Mouse (Mus musculus): Measurements from ENCODE around the gene Bfsp1. TPM values are rescaled to one million over a fixed set of nuclear protein-coding genes. Genes with fewer than 3 reads are reported as not detected.
A peak's percentile ranks its signal among the peaks of the same experiment; 100 is the strongest.

Gene Bfsp1
- polyA plus RNA-seq, 1 experiment from 2014 or later, result 1.6 TPM

- Histone ChIP-seq H3K4me1 (replicated peaks; ENCODE audit: control insufficient read depth, insufficient read depth, low read length) (peaks cover 16% of the 10 kb centered on the region), H3K4me2 (ENCODE audit: low read depth, low read length) (no peak overlapping the region), H3K27ac (ENCODE audit: low read length) (no peak overlapping the region), H3K9me3 (ENCODE audit: control insufficient read depth, low read length) (no peaks in the 10 kb centered on the region), H3K27me3 (ENCODE audit: control insufficient read depth, insufficient read depth, low read depth, low read length) (no peaks in the 10 kb centered on the region), H3K36me3 (ENCODE audit: control insufficient read depth, insufficient read depth, low read length) (no peaks in the 10 kb centered on the region), H3K9ac (ENCODE audit: low read length) (no peak overlapping the region), H3K4me3 (ENCODE audit: low read length) (no peak overlapping the region)
- WGBS, result 79% methylated on average over 7 of the region's 7 CpGs
- no peak for ATAC-seq (ENCODE audit: low read depth)
These were observed 21.4 kb downstream of the Bfsp1 start for GRCm38 (mm10) chr2:143841536-143841935.

GRCm38 (mm10) chr2:143840895-143841294 lies 22.1 kb downstream of the Bfsp1 start:
- no peak overlapping the region for H3K9ac ChIP-seq (ENCODE audit: low read length)
- 86% methylated on average over 6 of the region's 6 CpGs for WGBS
- no peaks in the 10 kb centered on the region for H3K27me3 ChIP-seq (ENCODE audit: control insufficient read depth, insufficient read depth, low read depth, low read length)
- no peak overlapping the region for H3K27ac ChIP-seq (ENCODE audit: low read length)
- H3K4me3 ChIP-seq (ENCODE audit: low read length), result no peak overlapping the region
- peaks cover 11% of the 10 kb centered on the region for H3K4me1 ChIP-seq (replicated peaks; ENCODE audit: control insufficient read depth, insufficient read depth, low read length)
- no peaks in the 10 kb centered on the region for H3K36me3 ChIP-seq (ENCODE audit: control insufficient read depth, insufficient read depth, low read length)
- H3K4me2 ChIP-seq (ENCODE audit: low read depth, low read length), result no peak overlapping the region
- no peak for ATAC-seq (ENCODE audit: low read depth)
- H3K9me3 ChIP-seq (ENCODE audit: control insufficient read depth, low read length), result no peaks in the 10 kb centered on the region

GRCm38 (mm10) chr2:143839458-143839857 lies 23.5 kb downstream of the Bfsp1 start:
- Histone ChIP-seq H3K4me3 (ENCODE audit: low read length) (no peak overlapping the region), H3K4me2 (ENCODE audit: low read depth, low read length) (no peak overlapping the region), H3K9me3 (ENCODE audit: control insufficient read depth, low read length) (no peaks in the 10 kb centered on the region), H3K4me1 (replicated peaks; ENCODE audit: control insufficient read depth, insufficient read depth, low read length) (peaks cover 9% of the 10 kb centered on the region), H3K27me3 (ENCODE audit: control insufficient read depth, insufficient read depth, low read depth, low read length) (no peaks in the 10 kb centered on the region), H3K36me3 (ENCODE audit: control insufficient read depth, insufficient read depth, low read length) (no peaks in the 10 kb centered on the region), H3K9ac (ENCODE audit: low read length) (no peak overlapping the region), H3K27ac (ENCODE audit: low read length) (no peak overlapping the region)
- WGBS, result 71% methylated on average over 2 of the region's 2 CpGs
- no peak for ATAC-seq (ENCODE audit: low read depth)

- Histone ChIP-seq H3K9me3 (ENCODE audit: control insufficient read depth, low read length) (no peaks in the 10 kb centered on the region), H3K36me3 (ENCODE audit: control insufficient read depth, insufficient read depth, low read length) (no peaks in the 10 kb centered on the region), H3K9ac (ENCODE audit: low read length) (no peak overlapping the region), H3K4me3 (ENCODE audit: low read length) (no peak overlapping the region), H3K27me3 (ENCODE audit: control insufficient read depth, insufficient read depth, low read depth, low read length) (no peaks in the 10 kb centered on the region), H3K27ac (ENCODE audit: low read length) (no peak overlapping the region), H3K4me2 (ENCODE audit: low read depth, low read length) (no peak overlapping the region), H3K4me1 (replicated peaks; ENCODE audit: control insufficient read depth, insufficient read depth, low read length) (peaks cover 15% of the 10 kb centered on the region)
- peak; percentile 87 for ATAC-seq (ENCODE audit: low read depth)
- WGBS, result 27% methylated on average over 5 of the region's 5 CpGs
These were observed 24.3 kb downstream of the Bfsp1 start for GRCm38 (mm10) chr2:143838698-143839097.

- H3K36me3 ChIP-seq (ENCODE audit: control insufficient read depth, insufficient read depth, low read length), result no peaks in the 10 kb centered on the region
- H3K27me3 ChIP-seq (ENCODE audit: control insufficient read depth, insufficient read depth, low read depth, low read length), result no peaks in the 10 kb centered on the region
- H3K4me3 ChIP-seq (ENCODE audit: low read length), result peak overlapping the region; percentile 23
- peak; percentile 31; the same call in 1 of the 2 replicates for ATAC-seq (ENCODE audit: low read depth)
- H3K9me3 ChIP-seq (ENCODE audit: control insufficient read depth, low read length), result no peaks in the 10 kb centered on the region
- WGBS, result 2% methylated on average over 8 of the region's 8 CpGs
- no peak overlapping the region for H3K27ac ChIP-seq (ENCODE audit: low read length)
- H3K9ac ChIP-seq (ENCODE audit: low read length), result no peak overlapping the region; the same call in 1 of the 2 replicates
- peaks cover 15% of the 10 kb centered on the region for H3K4me1 ChIP-seq (replicated peaks; ENCODE audit: control insufficient read depth, insufficient read depth, low read length)
- peak overlapping the region; percentile 52 for H3K4me2 ChIP-seq (ENCODE audit: low read depth, low read length)
These were observed 25.7 kb downstream of the Bfsp1 start for GRCm38 (mm10) chr2:143837291-143837701.

GRCm38 (mm10) chr2:143835820-143836219 lies 27.2 kb downstream of the Bfsp1 start:
- no peak overlapping the region for H3K4me3 ChIP-seq (ENCODE audit: low read length)
- 76% methylated on average over 7 of the region's 7 CpGs for WGBS
- no peak for ATAC-seq (ENCODE audit: low read depth)

GRCm38 (mm10) chr2:143834082-143834481 lies 28.9 kb downstream of the Bfsp1 start:
- H3K36me3 ChIP-seq (ENCODE audit: control insufficient read depth, insufficient read depth, low read length), result no peaks in the 10 kb centered on the region
- no peak overlapping the region for H3K9ac ChIP-seq (ENCODE audit: low read length)
- H3K27me3 ChIP-seq (ENCODE audit: control insufficient read depth, insufficient read depth, low read depth, low read length), result no peaks in the 10 kb centered on the region
- H3K4me2 ChIP-seq (ENCODE audit: low read depth, low read length), result no peak overlapping the region
- ATAC-seq (ENCODE audit: low read depth), result no peak
- H3K9me3 ChIP-seq (ENCODE audit: control insufficient read depth, low read length), result no peaks in the 10 kb centered on the region
- peaks cover 15% of the 10 kb centered on the region for H3K4me1 ChIP-seq (replicated peaks; ENCODE audit: control insufficient read depth, insufficient read depth, low read length)
- H3K27ac ChIP-seq (ENCODE audit: low read length), result peak overlapping the region; percentile 40; the same call in 1 of the 2 replicates
- no peak overlapping the region for H3K4me3 ChIP-seq (ENCODE audit: low read length)
- WGBS, result 33% methylated on average over 6 of the region's 6 CpGs

More at GRCm38 (mm10) chr2:143835820-143836219, 27.2 kb downstream of the Bfsp1 start:
- no peaks in the 10 kb centered on the region for H3K36me3 ChIP-seq (ENCODE audit: control insufficient read depth, insufficient read depth, low read length)
- H3K4me2 ChIP-seq (ENCODE audit: low read depth, low read length), result no peak overlapping the region
- peaks cover 15% of the 10 kb centered on the region for H3K4me1 ChIP-seq (replicated peaks; ENCODE audit: control insufficient read depth, insufficient read depth, low read length)
- no peak overlapping the region for H3K27ac ChIP-seq (ENCODE audit: low read length)
- no peaks in the 10 kb centered on the region for H3K9me3 ChIP-seq (ENCODE audit: control insufficient read depth, low read length)
- no peak overlapping the region for H3K9ac ChIP-seq (ENCODE audit: low read length)
- no peaks in the 10 kb centered on the region for H3K27me3 ChIP-seq (ENCODE audit: control insufficient read depth, insufficient read depth, low read depth, low read length)

- H3K4me3 ChIP-seq (ENCODE audit: low read length), result no peak overlapping the region
- no peak overlapping the region for H3K4me2 ChIP-seq (ENCODE audit: low read depth, low read length)
- H3K4me1 ChIP-seq (replicated peaks; ENCODE audit: control insufficient read depth, insufficient read depth, low read length), result peaks cover 9% of the 10 kb centered on the region
- WGBS, result 72% methylated on average over 5 of the region's 5 CpGs
- no peak overlapping the region for H3K27ac ChIP-seq (ENCODE audit: low read length)
- H3K27me3 ChIP-seq (ENCODE audit: control insufficient read depth, insufficient read depth, low read depth, low read length), result no peaks in the 10 kb centered on the region
- H3K9ac ChIP-seq (ENCODE audit: low read length), result no peak overlapping the region
- ATAC-seq (ENCODE audit: low read depth), result no peak
- no peaks in the 10 kb centered on the region for H3K36me3 ChIP-seq (ENCODE audit: control insufficient read depth, insufficient read depth, low read length)
- H3K9me3 ChIP-seq (ENCODE audit: control insufficient read depth, low read length), result no peaks in the 10 kb centered on the region
These were observed 30.3 kb downstream of the Bfsp1 start for GRCm38 (mm10) chr2:143832721-143833120.

- H3K27ac ChIP-seq (ENCODE audit: low read length), result no peak overlapping the region
- H3K4me3 ChIP-seq (ENCODE audit: low read length), result no peak overlapping the region
- no peaks in the 10 kb centered on the region for H3K9me3 ChIP-seq (ENCODE audit: control insufficient read depth, low read length)
- H3K4me2 ChIP-seq (ENCODE audit: low read depth, low read length), result no peak overlapping the region
- no peak overlapping the region for H3K9ac ChIP-seq (ENCODE audit: low read length)
- peaks cover 6% of the 10 kb centered on the region; the same call in 1 of the 2 replicates for H3K4me1 ChIP-seq (replicated peaks; ENCODE audit: control insufficient read depth, insufficient read depth, low read length)
- no peak for ATAC-seq (ENCODE audit: low read depth)
- WGBS, result 63% methylated on average over 17 of the region's 17 CpGs
- no peaks in the 10 kb centered on the region for H3K27me3 ChIP-seq (ENCODE audit: control insufficient read depth, insufficient read depth, low read depth, low read length)
- no peaks in the 10 kb centered on the region for H3K36me3 ChIP-seq (ENCODE audit: control insufficient read depth, insufficient read depth, low read length)
These were observed 31.3 kb downstream of the Bfsp1 start for GRCm38 (mm10) chr2:143831645-143832044.

- no peak for ATAC-seq (ENCODE audit: low read depth)
- Histone ChIP-seq H3K27ac (ENCODE audit: low read length) (no peak overlapping the region), H3K4me3 (ENCODE audit: low read length) (no peak overlapping the region), H3K9me3 (ENCODE audit: control insufficient read depth, low read length) (no peaks in the 10 kb centered on the region), H3K4me1 (replicated peaks; ENCODE audit: control insufficient read depth, insufficient read depth, low read length) (no peaks in the 10 kb centered on the region; the same call in 1 of the 2 replicates), H3K36me3 (ENCODE audit: control insufficient read depth, insufficient read depth, low read length) (no peaks in the 10 kb centered on the region), H3K4me2 (ENCODE audit: low read depth, low read length) (no peak overlapping the region), H3K27me3 (ENCODE audit: control insufficient read depth, insufficient read depth, low read depth, low read length) (no peaks in the 10 kb centered on the region), H3K9ac (ENCODE audit: low read length) (no peak overlapping the region)
- WGBS, result 81% methylated on average over 11 of the region's 11 CpGs
These were observed 49.5 kb downstream of the Bfsp1 start for GRCm38 (mm10) chr2:143813461-143813860.

All from lung, embryonic 16.5 days (tissue).